Mouse (Mus musculus): ENCODE measurements at regions not wholly inside any gene's neighbourhood (a gene's known extent, or its start where the extent isn't known, plus 50 kb on each side); places are given as distances from the start of the nearest gene placed in this dataset.
"Not testable (repeated sequence)": the region's sequence is repeated elsewhere in the genome, so short reads cannot be mapped to it uniquely, and the experiment has no call there.

GRCm38 (mm10) chr5:64701219-64701779 is 101.9 kb upstream of the Klf3 start:
- WGBS: 69% methylated on average over 14 of the region's 14 CpGs
- Histone ChIP-seq H3K4me3 (no peak overlapping the region), H3K4me2 (peak overlapping the region; percentile 42; the same call in 1 of the 2 replicates), H3K9ac (no peak overlapping the region), H3K27ac (peak overlapping the region; percentile 85), H3K27me3 (no peaks in the 10 kb centered on the region), H3K4me1 (replicated peaks) (peaks cover 31% of the 10 kb centered on the region), H3K9me3 (replicated peaks) (no peaks in the 10 kb centered on the region), H3K36me3 (no peaks in the 10 kb centered on the region)
- ATAC-seq (replicated peaks; ENCODE audit: insufficient number of reproducible peaks, insufficient read depth, low FRiP score, low read depth): no peak

DNA sequence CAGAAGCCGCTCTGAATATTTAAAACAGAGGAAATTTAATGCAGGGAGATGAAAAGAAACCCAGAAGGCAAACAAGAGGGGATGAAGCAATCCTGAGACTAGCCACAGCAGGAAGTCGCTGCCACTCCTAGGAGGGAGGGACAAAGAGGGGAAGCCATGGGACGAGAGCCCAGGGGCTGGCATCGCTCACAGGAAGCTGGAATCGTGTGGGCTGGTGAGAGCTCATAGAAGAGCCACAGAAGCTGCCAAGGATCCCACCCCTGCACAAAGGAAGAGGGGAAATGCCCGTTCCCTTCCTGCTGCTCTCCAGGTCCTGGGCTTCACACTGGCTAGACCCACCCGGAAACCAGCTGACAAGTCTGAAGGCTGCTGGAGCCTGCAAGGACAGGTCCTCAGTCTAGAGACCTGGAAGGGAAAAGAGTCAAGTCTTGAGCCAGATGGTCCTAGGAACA is 101.4 kb upstream of the Klf3 start:
- Histone ChIP-seq H3K4me1 (replicated peaks) (peaks cover 31% of the 10 kb centered on the region), H3K27ac (peak overlapping the region; percentile 85), H3K36me3 (no peaks in the 10 kb centered on the region), H3K9ac (no peak overlapping the region), H3K4me3 (no peak overlapping the region), H3K4me2 (peak overlapping the region; percentile 42), H3K27me3 (no peaks in the 10 kb centered on the region), H3K9me3 (replicated peaks) (no peaks in the 10 kb centered on the region)
- peak; percentile 69; the same call in 1 of the 2 replicates for ATAC-seq (replicated peaks; ENCODE audit: insufficient number of reproducible peaks, insufficient read depth, low FRiP score, low read depth)
- WGBS: 30% methylated on average over 7 of the region's 7 CpGs

DNA sequence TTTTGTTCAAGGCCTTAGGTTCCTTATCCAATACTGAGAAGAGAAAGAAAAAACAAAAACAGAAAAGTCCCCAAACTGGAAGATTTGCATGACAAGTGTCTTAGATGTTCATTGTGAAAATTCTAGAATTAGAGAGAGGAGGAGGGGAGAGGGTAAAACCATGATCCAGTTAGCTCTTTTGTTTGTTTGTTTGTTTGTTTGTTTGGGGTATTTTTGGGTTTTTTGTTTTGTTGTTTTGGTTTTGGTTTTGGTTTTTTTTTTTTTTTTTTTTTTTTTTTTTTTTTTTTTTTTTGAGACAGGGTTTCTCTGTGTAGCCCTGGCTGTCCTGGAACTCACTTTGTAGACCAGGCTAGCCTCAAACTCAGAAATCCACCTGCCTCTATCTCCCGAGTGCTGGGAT is 100.8 kb upstream of the Klf3 start:
- H3K36me3 ChIP-seq; H3K4me3 ChIP-seq; H3K27me3 ChIP-seq; ATAC-seq (replicated peaks; ENCODE audit: insufficient number of reproducible peaks, insufficient read depth, low FRiP score, low read depth); H3K9ac ChIP-seq; H3K4me2 ChIP-seq; H3K9me3 ChIP-seq (replicated peaks): not testable (repeated sequence)
- 42% methylated on average over 1 of the region's 1 CpGs for WGBS
- peaks cover 31% of the 10 kb centered on the region for H3K4me1 ChIP-seq (replicated peaks)
- peak overlapping the region; percentile 85 for H3K27ac ChIP-seq

GRCm38 (mm10) chr5:64703091-64703872 is 99.9 kb upstream of the Klf3 start:
- no peaks in the 10 kb centered on the region for H3K36me3 ChIP-seq
- H3K4me3 ChIP-seq: no peak overlapping the region
- H3K4me2 ChIP-seq: 0 out of 2 replicates have a peak overlapping the region, but pooled peaks have one; percentile 5
- no peak overlapping the region for H3K9ac ChIP-seq
- 0 out of 2 replicates have a peak, but pooled peaks have one; percentile 28 for ATAC-seq (replicated peaks; ENCODE audit: insufficient number of reproducible peaks, insufficient read depth, low FRiP score, low read depth)
- peaks cover 31% of the 10 kb centered on the region for H3K4me1 ChIP-seq (replicated peaks)
- no peaks in the 10 kb centered on the region for H3K27me3 ChIP-seq
- peak overlapping the region; percentile 55 for H3K27ac ChIP-seq
- WGBS: 51% methylated on average over 9 of the region's 9 CpGs
- H3K9me3 ChIP-seq (replicated peaks): no peaks in the 10 kb centered on the region

- ATAC-seq (replicated peaks; ENCODE audit: insufficient number of reproducible peaks, insufficient read depth, low FRiP score, low read depth): no peak
- 37% methylated on average over 7 of the region's 7 CpGs for WGBS
Measured at GRCm38 (mm10) chr5:64704144-64704543, 99.0 kb upstream of the Klf3 start.

GRCm38 (mm10) chr5:64706586-64706985 is 96.6 kb upstream of the Klf3 start:
- H3K36me3 ChIP-seq: no peaks in the 10 kb centered on the region

More at GRCm38 (mm10) chr5:64704144-64704543, 99.0 kb upstream of the Klf3 start:
- H3K27me3 ChIP-seq: no peaks in the 10 kb centered on the region
- H3K4me2 ChIP-seq: no peak overlapping the region
- H3K4me1 ChIP-seq (replicated peaks): peaks cover 31% of the 10 kb centered on the region
- no peaks in the 10 kb centered on the region for H3K36me3 ChIP-seq
- no peak overlapping the region for H3K4me3 ChIP-seq
- no peaks in the 10 kb centered on the region for H3K9me3 ChIP-seq (replicated peaks)
- H3K9ac ChIP-seq: no peak overlapping the region
- peak overlapping the region; percentile 55 for H3K27ac ChIP-seq

GRCm38 (mm10) chr5:64709146-64709545 is 94.0 kb upstream of the Klf3 start:
- 60% methylated on average over 4 of the region's 4 CpGs for WGBS
- no peak overlapping the region for H3K4me2 ChIP-seq
- H3K4me1 ChIP-seq (replicated peaks): peaks cover 4% of the 10 kb centered on the region
- no peaks in the 10 kb centered on the region for H3K36me3 ChIP-seq
- no peaks in the 10 kb centered on the region for H3K9me3 ChIP-seq (replicated peaks)
- no peak overlapping the region for H3K27ac ChIP-seq
- no peak overlapping the region for H3K4me3 ChIP-seq
- no peaks in the 10 kb centered on the region for H3K27me3 ChIP-seq
- no peak overlapping the region for H3K9ac ChIP-seq
- ATAC-seq (replicated peaks; ENCODE audit: insufficient number of reproducible peaks, insufficient read depth, low FRiP score, low read depth): no peak

More at GRCm38 (mm10) chr5:64706586-64706985, 96.6 kb upstream of the Klf3 start:
- H3K4me2 ChIP-seq: no peak overlapping the region
- H3K9ac ChIP-seq: no peak overlapping the region
- H3K9me3 ChIP-seq (replicated peaks): no peaks in the 10 kb centered on the region
- H3K4me3 ChIP-seq: no peak overlapping the region
- WGBS: 75% methylated on average over 3 of the region's 3 CpGs
- no peak for ATAC-seq (replicated peaks; ENCODE audit: insufficient number of reproducible peaks, insufficient read depth, low FRiP score, low read depth)
- H3K4me1 ChIP-seq (replicated peaks): peaks cover 24% of the 10 kb centered on the region
- no peaks in the 10 kb centered on the region for H3K27me3 ChIP-seq
- H3K27ac ChIP-seq: no peak overlapping the region

GRCm38 (mm10) chr5:64710236-64710635 is 93.0 kb upstream of the Klf3 start:
- no peak overlapping the region for H3K4me3 ChIP-seq
- no peaks in the 10 kb centered on the region for H3K36me3 ChIP-seq
- no peaks in the 10 kb centered on the region for H3K27me3 ChIP-seq
- WGBS: 56% methylated on average over 3 of the region's 3 CpGs
- H3K9ac ChIP-seq: no peak overlapping the region
- H3K4me1 ChIP-seq (replicated peaks): 0 out of 2 replicates have a peak, but pooled peaks cover 2% of the 10 kb centered on the region
- no peaks in the 10 kb centered on the region for H3K9me3 ChIP-seq (replicated peaks)
- ATAC-seq (replicated peaks; ENCODE audit: insufficient number of reproducible peaks, insufficient read depth, low FRiP score, low read depth): no peak
- no peak overlapping the region for H3K27ac ChIP-seq
- H3K4me2 ChIP-seq: no peak overlapping the region

- no peak overlapping the region for H3K27ac ChIP-seq
- WGBS: 84% methylated on average over 4 of the region's 4 CpGs
Measured at GRCm38 (mm10) chr5:64710968-64711367, 92.2 kb upstream of the Klf3 start.

GRCm38 (mm10) chr5:64714221-64714653 is 89.0 kb upstream of the Klf3 start:
- Histone ChIP-seq H3K4me3 (no peak overlapping the region), H3K9ac (no peak overlapping the region), H3K36me3 (no peaks in the 10 kb centered on the region), H3K4me1 (replicated peaks) (0 out of 2 replicates have a peak, but pooled peaks cover 2% of the 10 kb centered on the region), H3K4me2 (no peak overlapping the region), H3K27me3 (no peaks in the 10 kb centered on the region), H3K27ac (no peak overlapping the region), H3K9me3 (replicated peaks) (no peaks in the 10 kb centered on the region)
- WGBS: 73% methylated on average over 10 of the region's 10 CpGs
- ATAC-seq (replicated peaks; ENCODE audit: insufficient number of reproducible peaks, insufficient read depth, low FRiP score, low read depth): no peak

More at GRCm38 (mm10) chr5:64710968-64711367, 92.2 kb upstream of the Klf3 start:
- Histone ChIP-seq H3K27me3 (no peaks in the 10 kb centered on the region), H3K9me3 (replicated peaks) (no peaks in the 10 kb centered on the region), H3K36me3 (no peaks in the 10 kb centered on the region), H3K4me1 (replicated peaks) (0 out of 2 replicates have a peak, but pooled peaks cover 2% of the 10 kb centered on the region), H3K9ac (no peak overlapping the region), H3K4me2 (no peak overlapping the region), H3K4me3 (no peak overlapping the region)
- no peak for ATAC-seq (replicated peaks; ENCODE audit: insufficient number of reproducible peaks, insufficient read depth, low FRiP score, low read depth)

GRCm38 (mm10) chr5:64714710-64715109 is 88.5 kb upstream of the Klf3 start:
- H3K9ac ChIP-seq: no peak overlapping the region
- ATAC-seq (replicated peaks; ENCODE audit: insufficient number of reproducible peaks, insufficient read depth, low FRiP score, low read depth): no peak
- no peak overlapping the region for H3K4me3 ChIP-seq
- no peaks in the 10 kb centered on the region for H3K27me3 ChIP-seq
- WGBS: 74% methylated on average over 7 of the region's 7 CpGs
- no peak overlapping the region for H3K27ac ChIP-seq
- no peaks in the 10 kb centered on the region for H3K9me3 ChIP-seq (replicated peaks)
- 0 out of 2 replicates have a peak, but pooled peaks cover 2% of the 10 kb centered on the region for H3K4me1 ChIP-seq (replicated peaks)
- H3K4me2 ChIP-seq: no peak overlapping the region
- no peaks in the 10 kb centered on the region for H3K36me3 ChIP-seq
